Mouse (Mus musculus): ENCODE measurements around the gene Mrps5.
"Not testable (repeated sequence)": the region's sequence is repeated elsewhere in the genome, so short reads cannot be mapped to it uniquely, and the experiment has no call there.

Gene Mrps5

DNA sequence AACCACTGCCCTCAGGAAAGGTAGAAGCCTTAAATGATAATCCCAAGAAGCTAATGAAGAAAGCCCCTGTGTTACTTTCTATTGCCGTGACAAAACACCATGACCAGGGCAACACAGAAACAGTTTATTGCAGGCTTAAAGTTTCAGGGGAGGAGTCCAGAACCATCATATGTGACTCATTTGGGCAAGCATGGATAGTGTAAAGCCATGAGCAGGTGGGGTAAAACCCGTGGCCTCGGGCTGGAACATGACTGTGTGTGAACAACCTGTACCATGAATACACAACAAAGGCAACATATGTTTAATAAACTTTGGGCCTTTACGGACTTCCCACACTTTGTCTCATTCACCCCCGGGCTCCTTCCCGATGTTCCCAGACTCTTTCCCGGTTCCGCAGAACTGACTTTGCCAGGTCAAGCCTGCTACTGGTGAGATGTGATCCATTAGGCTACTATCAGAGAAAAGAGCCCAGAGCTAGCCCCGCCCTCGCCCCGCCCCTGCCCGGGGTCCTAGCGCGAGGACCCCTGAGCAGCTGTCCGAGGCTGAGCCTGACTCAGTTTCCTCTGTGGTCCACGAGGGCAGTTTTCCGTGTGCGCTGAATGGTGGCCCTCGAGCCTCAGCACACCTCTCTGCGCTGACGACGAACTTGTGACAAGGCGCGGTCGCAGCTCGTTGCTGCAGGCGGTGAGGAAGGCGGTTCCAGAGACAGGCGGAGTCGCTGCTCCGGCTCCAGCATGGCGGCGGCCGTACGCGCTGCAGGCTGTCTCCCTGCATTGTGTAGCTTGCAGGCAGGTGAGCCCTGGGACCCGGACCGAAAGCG lies at the start of gene Mrps5, which contains the start of gene Zfp661:
Gene Mrps5, plus strand, starts transcription at position 529 of the 820 bp plus-strand sequence.
Gene Zfp661, minus strand, starts transcription at position 401 of the 820 bp plus-strand sequence.
- DNase-seq (ENCODE audit: low spot score in 2 of 2) = peak; percentile 79 to 85

DNA sequence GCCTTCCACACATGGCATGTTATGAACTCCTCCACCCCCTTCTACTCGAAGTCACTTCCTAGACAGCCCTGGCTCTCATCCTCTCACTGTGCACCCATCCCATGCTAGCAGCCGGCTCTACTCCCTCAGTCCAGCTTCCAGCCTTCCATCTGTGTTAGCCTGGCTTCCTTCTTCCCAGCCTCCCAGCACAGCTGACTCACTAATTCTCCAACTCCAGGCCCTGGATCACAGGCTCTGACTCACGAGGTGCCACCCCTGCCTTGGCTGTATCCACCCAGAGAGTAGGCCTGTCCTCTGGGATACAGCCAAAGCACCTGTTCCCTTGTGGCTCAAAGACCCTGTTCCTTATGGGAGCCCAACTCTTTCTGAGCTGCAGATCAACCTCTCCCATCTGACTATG lies 49.5 kb upstream of the Mrps5 start:
- peak; percentile 63 to 65 for DNase-seq (ENCODE audit: low spot score in 2 of 2)

DNA sequence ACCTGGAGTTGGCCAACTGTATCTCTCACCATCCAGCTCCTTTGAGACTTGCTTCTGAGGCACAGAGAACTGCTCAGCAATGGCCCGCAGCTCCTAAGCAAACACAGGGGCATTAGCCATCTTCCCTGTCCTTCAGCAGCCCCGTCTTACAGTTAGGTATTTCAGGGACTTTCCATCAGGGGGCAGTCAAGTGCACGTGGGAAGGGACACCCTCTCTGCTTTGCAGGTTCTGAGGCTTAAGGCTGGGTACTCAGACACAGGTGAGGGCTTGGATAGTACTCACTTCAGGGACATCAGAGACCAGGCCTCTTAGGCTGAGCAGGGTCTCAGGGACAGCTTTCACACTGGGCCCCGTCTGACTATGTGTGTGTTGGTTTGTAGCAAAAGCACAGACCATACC lies 47.5 kb upstream of the Mrps5 start:
- peak in 1 of 2 experiments; percentile 50 for DNase-seq (ENCODE audit: low spot score in 2 of 2)

DNA sequence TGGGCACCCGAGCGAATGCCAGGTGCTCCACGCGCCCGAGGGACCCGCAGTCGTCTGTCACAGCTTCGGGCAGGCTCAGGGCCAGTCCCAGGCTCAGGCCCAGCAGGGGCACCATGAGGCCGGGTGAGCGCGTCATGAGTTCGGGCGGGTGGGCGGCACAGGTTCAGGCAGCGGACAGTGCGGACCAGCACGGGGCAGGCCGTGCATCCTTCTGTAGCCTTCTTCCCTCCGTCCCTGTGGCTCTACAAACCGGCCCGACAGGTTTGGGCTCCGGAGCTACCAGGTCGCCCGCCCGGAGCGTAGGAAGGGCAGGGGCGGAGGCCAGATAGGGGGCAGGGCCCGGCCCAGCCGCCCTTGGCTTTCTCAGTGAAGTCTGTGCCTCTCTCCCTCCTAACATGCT lies 45.8 kb upstream of the Mrps5 start, which contains the start of gene Prom2:
Gene Prom2, minus strand, starts transcription at position 283 of the 400 bp plus-strand sequence.
- DNase-seq (ENCODE audit: low spot score in 2 of 2) = no peak

DNA sequence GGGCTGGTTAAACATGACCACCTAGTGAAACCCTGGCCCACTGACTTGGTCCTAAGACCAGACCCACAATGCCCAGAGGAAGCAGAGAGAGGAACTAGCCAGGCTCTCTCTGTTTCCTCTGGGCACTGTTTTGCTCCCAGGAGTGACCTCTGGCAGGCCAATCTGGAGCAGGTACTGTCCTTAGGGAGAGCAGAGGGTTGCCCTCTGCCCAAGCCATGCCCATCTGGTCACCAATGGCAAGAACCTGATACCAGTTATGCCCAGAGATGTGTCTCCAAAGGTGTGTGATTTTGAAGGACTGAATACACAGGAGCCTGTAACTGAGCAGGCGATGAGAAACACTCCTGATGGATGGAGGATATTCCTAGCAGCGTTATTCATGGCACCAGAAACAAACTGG lies 45.3 kb upstream of the Mrps5 start:
- DNase-seq (ENCODE audit: low spot score in 2 of 2) = no peak

DNA sequence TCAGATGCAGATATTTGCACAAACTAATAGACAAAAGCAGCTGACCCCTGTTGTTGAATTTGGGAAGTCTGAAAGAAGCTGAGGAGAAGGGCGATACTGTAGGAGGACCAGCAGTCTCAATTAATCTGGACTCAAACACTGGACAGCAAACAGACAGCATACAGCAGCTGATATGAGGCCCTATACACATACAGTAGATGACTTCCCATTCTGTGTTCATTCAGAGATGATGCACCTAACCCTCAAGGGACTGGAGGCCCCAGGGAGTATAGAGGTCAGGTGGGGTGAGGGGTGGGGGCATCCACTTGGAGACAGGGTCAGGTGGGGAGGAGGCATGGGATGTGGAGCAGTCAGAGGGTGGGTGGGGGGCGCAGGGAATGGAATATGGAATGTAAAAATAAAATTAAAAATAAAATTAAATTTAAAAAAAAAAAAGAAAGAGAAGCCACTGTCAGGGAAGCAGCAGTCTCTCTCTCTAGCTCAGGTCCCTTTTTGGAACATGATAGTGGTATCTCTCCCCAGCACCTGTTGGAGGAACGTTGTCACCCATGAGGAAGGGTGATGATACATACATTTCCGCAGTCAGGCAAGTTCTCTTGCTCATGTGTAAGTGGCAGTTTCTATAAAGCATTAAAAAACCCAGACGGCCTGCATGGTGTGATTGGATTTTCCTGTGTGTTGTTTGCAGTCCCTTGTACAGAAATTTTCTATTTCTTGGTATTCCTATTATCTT lies 38.5 kb upstream of the Mrps5 start:
- no peak for DNase-seq (ENCODE audit: low spot score in 2 of 2)

DNA sequence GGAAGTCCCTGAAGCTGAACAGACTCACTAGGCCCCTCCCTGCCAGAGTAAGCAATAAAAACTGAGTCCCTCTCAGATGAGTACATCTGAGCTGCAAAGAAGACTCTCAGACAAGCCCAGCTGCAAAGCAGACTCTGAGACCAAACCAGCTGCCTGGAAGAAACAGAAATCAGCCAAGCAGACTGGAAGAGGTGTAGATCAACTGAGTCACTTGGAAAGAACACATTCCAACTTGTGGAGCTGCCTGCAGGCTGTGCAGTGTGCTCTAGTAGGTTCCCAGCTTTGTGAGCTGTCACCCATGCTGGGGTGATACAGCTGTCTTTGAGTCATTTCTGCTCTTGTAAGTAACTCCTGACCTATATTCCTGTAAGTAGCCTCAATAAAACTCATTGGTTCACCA lies 37.3 kb upstream of the Mrps5 start:
- no peak for DNase-seq (ENCODE audit: low spot score in 2 of 2)

DNA sequence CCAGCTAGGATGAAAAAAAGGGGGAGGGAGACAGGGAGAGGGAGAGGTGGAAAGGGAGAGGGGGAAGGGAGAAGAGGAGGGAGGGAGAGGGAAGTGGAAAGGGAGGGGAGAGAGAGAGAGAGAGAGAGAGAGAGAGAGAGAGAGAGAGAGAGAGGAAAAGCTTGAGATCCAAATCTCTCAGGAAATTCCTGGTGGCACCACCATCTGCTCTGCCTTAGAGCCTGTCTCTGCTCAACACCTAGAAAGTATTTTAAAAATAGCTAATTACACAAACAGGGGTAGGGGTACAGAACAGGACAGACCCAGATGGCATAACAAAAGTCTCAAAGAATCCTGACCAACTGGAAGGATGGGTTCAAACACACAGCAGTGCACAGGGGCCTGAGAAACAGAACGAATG lies 36.6 kb upstream of the Mrps5 start:
- no peak for DNase-seq (ENCODE audit: low spot score in 2 of 2)

DNA sequence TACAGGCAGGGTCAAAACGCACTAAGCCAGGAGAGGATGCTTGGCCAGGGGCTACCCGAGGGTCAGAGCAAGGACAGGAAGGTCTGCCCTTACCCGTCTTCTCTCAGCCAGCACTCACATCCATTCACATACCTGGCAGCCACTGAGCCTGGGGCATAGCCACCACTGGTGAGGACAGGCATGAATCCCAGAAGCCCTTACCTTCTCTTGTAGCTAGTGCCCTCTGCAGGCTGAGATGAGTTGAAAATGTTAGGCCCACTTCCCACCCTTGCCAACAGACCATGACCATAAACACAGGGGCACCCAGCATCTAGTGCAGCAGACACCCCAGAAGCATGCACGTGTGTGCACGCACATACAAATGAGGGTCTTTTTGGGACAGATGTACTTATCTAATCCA lies 35.9 kb upstream of the Mrps5 start:
- peak; percentile 60 to 62 for DNase-seq (ENCODE audit: low spot score in 2 of 2)

DNA sequence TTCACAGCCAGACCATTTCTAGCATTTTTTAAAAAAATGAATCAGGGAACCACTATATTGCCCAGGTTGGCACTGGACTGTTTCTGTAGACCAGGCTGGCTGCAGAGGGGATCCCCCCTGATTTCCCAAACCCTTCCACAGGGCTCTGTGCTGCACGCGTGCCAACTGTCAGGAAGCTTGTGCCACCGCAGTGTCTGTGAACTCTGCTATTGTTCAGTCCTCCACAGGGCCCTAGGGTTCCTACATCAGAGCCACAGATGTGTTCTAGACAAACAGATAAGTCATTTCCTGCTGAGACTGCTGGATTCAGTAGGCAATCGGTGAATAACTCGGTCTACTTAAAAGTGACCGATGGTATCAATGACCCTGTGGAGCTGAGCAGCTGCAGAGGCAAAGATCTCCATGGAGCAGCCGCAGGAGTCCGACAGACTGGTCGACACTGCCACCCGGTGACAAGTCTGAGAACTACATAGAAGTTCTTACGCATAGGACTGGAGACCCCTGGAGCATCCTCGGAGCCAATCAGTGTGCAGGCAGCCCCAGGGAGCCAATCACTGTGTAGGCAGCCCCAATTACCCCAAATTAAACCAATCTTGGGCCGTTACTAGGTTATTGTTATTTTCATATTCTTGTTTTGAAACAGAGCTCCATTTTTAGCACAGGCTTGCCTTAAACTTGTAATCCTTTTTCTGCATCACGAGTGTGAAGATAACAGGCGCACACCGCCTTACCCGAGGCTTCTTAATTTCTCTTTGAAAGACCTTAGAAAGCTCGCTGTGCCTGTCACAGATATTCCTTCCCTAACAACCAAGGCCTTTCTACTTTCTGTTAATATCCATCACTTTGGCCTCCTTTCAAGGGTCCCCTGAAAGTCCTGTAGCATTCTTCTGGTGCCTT lies 27.7 kb upstream of the Mrps5 start:
- peak; percentile 98 for DNase-seq (ENCODE audit: low spot score in 2 of 2)

DNA sequence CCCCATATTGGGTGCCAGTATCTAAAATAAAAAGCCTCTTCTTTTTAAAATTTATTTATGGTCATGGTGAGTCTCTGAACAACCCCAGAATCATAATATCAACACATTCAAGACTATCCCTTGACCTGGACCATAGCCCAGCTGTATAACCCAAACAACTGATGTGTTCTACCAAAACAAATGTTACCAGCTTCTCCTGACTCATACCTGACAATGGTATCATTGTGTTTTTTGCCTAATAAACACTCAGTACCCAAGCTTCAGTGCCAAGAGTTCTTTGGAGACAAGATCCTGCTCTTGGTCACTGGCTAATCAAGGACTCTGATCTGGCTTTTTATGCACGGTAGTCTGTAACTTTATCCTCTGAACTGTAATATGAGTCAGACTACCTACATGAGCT lies 13.7 kb upstream of the Mrps5 start:
- no peak for DNase-seq (ENCODE audit: low spot score in 2 of 2)

DNA sequence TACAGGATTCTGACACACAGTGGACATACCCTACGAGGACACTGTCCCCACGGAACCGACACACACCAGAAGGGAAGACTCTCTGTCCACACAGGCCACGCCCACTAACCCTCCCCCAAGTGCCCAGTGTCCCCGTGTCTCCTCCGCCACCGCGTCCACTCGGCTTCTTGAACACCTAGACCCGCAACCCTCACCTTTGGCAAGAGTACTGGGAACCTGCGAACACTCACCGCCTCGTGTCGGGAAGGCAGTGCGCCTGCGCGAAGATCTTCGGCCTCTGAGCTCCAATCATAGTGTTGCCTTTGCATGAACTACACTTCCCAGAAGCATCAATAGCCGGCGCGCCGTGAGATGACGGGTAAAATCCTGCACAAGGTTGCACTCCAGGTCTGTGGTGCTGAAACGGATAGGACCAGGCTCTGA lies 2.6 kb upstream of the Mrps5 start:
- peak; percentile 96 to 97 for DNase-seq (ENCODE audit: low spot score in 2 of 2)

DNA sequence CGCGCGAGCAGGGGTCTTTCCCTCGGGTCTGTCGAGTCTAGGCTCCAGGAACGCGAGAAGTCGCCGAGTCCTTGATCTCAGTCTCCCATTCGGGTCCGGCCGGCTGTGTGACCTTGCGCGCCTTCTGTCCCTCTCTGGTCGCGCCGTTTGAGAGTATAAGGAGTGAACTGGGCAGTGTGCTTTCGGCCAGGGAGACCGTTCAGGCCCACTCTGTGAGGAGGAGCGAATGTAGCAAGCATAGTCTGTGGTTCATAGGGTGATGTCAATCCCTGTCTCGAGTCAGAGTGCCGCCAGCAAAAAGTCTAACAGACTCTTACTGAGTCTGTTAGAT lies 457 bp downstream of the Mrps5 start:
- no peak for DNase-seq (ENCODE audit: low spot score in 2 of 2)

DNA sequence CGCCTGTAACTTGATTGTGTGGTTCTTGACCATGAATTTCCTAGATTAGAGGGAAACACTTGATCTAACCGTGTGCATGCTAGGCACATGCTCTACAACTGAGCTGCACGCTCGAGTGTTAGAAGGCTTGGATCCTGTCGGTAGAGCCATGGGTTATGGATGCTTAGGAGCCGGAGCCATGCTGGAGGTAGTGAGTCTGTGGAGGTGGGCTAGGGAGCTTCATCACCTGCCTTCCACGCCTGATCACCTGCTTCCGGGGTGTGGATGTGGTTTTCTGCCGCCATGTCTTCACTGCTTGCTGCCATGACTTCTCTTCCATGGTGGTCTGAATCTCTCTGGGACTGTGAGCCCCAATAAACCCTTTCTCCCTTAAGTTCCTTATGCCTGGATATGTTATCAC lies 1.9 kb downstream of the Mrps5 start:
- no peak for DNase-seq (ENCODE audit: low spot score in 2 of 2)

DNA sequence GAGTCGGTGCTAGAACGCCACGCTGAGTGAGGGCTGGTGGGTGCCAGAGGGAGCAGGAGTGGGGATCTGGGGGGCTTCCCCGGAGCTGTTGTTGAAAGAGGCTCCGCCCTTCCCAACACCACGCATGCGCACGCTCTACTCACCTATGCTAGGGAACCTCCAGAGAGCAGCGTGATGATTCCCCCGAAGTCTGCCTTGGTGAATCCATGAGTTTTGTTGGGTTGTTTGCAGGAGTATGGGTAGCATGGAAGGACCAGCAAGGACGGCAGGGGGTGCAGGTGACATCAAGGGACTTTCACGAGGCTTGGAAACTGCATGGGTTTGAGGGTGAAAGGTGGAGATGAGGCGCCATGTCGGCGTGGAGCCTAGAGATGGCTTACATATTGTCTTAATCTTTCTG lies 3.2 kb downstream of the Mrps5 start:
- DNase-seq (ENCODE audit: low spot score in 2 of 2) = no peak

DNA sequence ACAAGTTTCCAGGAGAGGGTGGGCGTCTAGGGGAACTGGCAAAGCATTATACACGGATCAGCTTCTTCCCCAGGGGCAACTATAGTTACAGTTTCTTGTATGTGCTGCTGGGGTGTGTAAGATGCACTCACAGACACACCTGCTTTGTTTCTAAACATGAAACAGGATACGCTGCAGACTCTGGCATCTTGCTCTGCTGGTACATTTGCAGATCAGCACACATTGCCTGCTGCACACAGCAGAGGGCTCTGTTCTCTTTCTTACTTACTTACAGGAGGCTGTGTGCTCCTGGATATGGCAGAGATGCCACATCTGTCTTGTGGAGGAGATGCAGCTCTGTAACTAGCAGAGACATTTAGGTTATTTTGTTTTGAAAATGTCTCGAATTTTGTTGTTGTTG lies 3.8 kb downstream of the Mrps5 start:
- DNase-seq (ENCODE audit: low spot score in 2 of 2) = no peak

DNA sequence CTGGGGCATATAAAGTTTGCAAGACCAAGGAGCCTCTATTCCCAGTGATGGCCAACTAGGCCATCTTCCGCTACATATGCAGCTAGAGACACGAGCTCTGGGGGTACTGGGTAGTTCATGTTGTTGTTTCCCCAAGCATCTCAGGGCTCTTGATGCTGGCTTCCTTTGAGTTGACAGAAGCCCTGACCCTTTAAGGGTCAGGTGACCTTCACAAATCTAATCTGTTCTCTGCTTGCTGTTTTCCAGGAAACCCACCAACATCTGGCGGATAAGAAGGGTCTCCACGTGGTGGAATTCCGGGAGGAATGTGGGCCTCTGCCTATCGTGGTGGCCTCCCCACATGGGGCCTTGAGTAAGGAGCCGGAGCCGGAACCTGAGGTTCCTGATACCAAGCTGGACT lies 16.4 kb downstream of the Mrps5 start:
- not testable (repeated sequence) for DNase-seq (ENCODE audit: low spot score in 2 of 2)

DNA sequence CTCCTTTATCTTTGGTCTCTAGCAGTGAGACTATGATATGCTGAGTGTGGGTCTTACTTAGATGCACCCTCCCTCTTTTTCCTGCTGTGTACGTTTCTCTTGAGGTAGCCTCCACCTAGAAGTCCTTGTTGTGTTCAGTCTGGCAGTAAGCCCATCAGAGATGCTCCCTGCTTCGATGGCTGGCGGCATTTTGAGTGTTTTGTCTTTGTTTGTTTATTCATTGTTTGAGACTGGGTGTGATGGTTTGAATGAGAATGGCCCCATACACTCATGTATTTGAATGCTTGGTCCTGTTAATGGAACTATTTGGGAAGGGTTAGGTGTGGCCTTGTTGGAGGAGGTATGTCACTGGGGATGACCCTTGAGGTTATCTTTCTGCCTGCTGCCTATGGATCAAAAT lies 18.2 kb downstream of the Mrps5 start:
- DNase-seq (ENCODE audit: low spot score in 2 of 2) = no peak

DNA sequence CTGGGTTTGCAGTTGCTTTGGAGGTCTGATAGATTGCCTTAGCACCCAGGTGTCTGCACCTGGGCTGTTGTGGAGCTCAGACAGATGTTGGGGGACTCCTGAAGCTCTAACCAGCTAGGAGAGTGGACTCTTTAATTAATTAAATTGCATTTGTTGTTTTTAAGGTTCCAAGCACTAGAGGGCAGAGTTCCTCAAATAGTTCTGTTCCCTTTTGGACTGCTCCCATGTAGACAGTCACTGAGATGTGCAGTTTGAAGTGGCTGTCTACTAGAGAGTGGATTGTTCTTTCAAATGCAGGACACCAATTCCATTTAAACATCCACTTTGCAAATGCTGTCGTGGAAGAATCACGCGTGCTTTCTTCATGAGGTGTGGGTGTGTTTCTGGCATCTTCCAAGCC lies 21.2 kb downstream of the Mrps5 start:
- DNase-seq (ENCODE audit: low spot score in 2 of 2) = no peak

DNA sequence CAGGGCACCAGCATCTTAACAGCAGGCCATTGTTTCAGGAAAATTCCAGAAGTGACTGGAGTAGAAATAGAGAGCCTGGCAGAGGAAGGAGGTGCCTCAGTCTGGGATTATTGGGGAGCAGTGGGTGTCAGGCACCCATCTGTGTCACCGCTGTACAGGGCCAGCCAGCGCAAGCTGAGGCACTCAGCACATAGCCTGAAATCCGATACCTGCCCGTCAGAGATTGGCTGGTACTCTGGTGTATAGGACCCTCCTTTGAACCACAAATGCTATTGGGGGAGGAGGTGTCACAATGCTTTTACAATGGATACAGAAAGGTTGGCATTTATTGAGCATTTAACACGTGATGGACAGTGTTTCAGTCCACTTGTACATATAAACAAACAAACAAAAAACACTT lies 22.0 kb downstream of the Mrps5 start:
- DNase-seq (ENCODE audit: low spot score in 2 of 2) = no peak

DNA sequence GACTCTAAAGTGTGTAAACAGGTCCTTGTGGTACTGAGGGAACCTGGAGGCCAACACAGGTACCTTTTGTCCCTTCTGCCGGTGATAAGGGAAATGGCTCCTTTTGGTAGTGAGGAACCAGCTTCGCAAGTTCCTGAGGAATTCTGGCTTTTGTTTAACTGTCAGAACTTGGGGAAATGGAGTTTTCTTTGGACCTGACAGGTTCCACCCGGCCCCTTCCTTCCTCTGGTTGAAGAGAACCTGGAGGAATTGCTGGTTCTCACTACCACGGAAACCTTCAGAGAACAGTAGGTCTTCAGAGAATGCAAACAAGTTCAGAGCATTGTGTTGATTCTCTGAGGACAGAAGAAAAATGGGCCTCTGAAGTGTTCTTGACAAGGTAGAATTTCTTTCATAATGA lies 24.4 kb downstream of the Mrps5 start:
- DNase-seq (ENCODE audit: low spot score in 2 of 2) = no peak

DNA sequence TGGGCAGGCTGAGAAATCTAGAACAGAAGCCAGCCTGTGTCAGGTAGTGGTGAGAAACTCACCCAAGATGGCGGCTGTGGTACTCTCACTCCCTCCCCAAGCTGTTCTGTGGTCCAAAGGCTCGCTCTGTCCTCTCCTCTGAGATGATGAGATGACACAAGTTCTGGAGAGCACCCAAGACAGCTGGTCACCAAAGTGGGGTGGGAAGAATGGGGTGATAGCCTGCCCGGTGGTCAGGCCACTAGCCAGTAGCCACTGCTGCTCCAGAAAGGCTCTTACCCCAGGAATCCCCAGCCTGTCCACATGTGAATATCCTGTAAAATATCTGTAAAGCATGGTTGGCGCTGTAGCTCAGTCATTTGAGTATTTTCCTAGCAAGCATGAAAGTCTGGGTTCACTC lies 25.3 kb downstream of the Mrps5 start:
- DNase-seq (ENCODE audit: low spot score in 2 of 2) = no peak

Data from right cerebral cortex, adult 2 months (tissue).